Mouse (Mus musculus) ES-E14 (cell line): Measurements from ENCODE around the gene Chst1.

Source experiments
- CHD2 ChIP-seq: IDR thresholded peaks from 2 replicates; pipeline ENCODE4 v1.6.1; 2014; ENCODE audit warnings: mild to moderate bottlenecking, low read depth, low read length, inconsistent platforms
- HCFC1 ChIP-seq: IDR thresholded peaks from 2 replicates; pipeline ENCODE4 v1.6.1; 2012; ENCODE audit warnings: low read length, inconsistent platforms, borderline replicate concordance; ENCODE audit not compliant: insufficient read depth
- MAFK ChIP-seq: IDR thresholded peaks from 2 replicates; pipeline ENCODE4 v1.6.1; 2014; ENCODE audit warnings: mild to moderate bottlenecking, low read depth, low read length, inconsistent platforms; ENCODE audit not compliant: insufficient read depth

- no peak for TF ChIP-seq CHD2
- no peak for TF ChIP-seq MAFK
- no peak for TF ChIP-seq HCFC1
Observed at GRCm38 (mm10) chr2:92649154-92649801, 49.8 kb downstream of the Chst1 start.
